Mouse (Mus musculus) megakaryocyte, embryonic 14.5 days (primary cell): ENCODE data around the gene Npw.

Experiments used
- FLI1 ChIP-seq: IDR thresholded peaks from 2 replicates; pipeline ENCODE4 v1.6.1; 2012; ENCODE audit warnings: low read length, inconsistent platforms, mixed read lengths
- GATA1 ChIP-seq: IDR thresholded peaks from 3 replicates; pipeline ENCODE4 v1.6.1; 2012; ENCODE audit warnings: mixed read lengths, low read length, inconsistent platforms, borderline replicate concordance

DNA sequence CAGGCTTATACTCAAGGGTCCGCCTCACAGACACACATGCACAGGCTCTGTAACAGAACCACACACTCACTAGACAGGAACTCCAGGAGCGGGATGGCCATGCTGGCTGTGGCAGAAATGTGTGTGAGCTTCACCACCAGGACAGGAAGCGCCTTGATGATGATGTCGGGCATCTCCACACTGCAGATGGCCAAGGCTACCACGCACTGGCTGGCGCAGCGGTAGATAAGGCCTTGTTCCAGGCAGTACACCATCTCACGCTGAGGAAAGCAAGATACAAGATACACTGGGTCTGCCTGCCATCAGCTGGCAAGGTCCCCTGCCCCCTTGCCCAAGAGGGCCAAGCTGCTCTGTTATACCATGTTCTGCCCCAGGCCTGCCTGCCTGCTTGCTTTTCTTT lies 49.4 kb downstream of the Npw start:
- TF ChIP-seq GATA1 (no peak; the same call in 2 of the 3 replicates), FLI1 (no peak)
